Mouse (Mus musculus): ENCODE measurements around the gene Dcdc2b.

The Dcdc2b gene

GRCm38 (mm10) chr4:129614093-129614492, at the start of gene Dcdc2b:
Gene Dcdc2b, minus strand, starts transcription at chr4:129614257.
- DNase-seq (ENCODE audit: extremely low read depth, insufficient read length, low spot score): no peak

GRCm38 (mm10) chr4:129662255-129662813, 48.3 kb upstream of the Dcdc2b start:
- no peak for DNase-seq (ENCODE audit: extremely low read depth, insufficient read length, low spot score)

GRCm38 (mm10) chr4:129661584-129661983, 47.5 kb upstream of the Dcdc2b start:
- DNase-seq (ENCODE audit: extremely low read depth, insufficient read length, low spot score): no peak

GRCm38 (mm10) chr4:129654770-129655169, 40.7 kb upstream of the Dcdc2b start:
- no peak for DNase-seq (ENCODE audit: extremely low read depth, insufficient read length, low spot score)

- no peak for DNase-seq (ENCODE audit: extremely low read depth, insufficient read length, low spot score)
Observed at GRCm38 (mm10) chr4:129650359-129650758, 36.3 kb upstream of the Dcdc2b start.

- no peak for DNase-seq (ENCODE audit: extremely low read depth, insufficient read length, low spot score)
Observed at GRCm38 (mm10) chr4:129648656-129649055, 34.6 kb upstream of the Dcdc2b start.

- no peak for DNase-seq (ENCODE audit: extremely low read depth, insufficient read length, low spot score)
Observed at GRCm38 (mm10) chr4:129645204-129645603, 31.1 kb upstream of the Dcdc2b start.

- DNase-seq (ENCODE audit: extremely low read depth, insufficient read length, low spot score): no peak
Observed at GRCm38 (mm10) chr4:129641756-129642155, 27.7 kb upstream of the Dcdc2b start.

GRCm38 (mm10) chr4:129640638-129641467, 26.8 kb upstream of the Dcdc2b start, which contains the start of gene Txlna:
Gene Txlna, minus strand, starts transcription at chr4:129641065.
- peak; percentile 96 for DNase-seq (ENCODE audit: extremely low read depth, insufficient read length, low spot score)

GRCm38 (mm10) chr4:129640101-129640637, 26.1 kb upstream of the Dcdc2b start:
- DNase-seq (ENCODE audit: extremely low read depth, insufficient read length, low spot score): no peak

GRCm38 (mm10) chr4:129639221-129639620, 25.2 kb upstream of the Dcdc2b start:
- no peak for DNase-seq (ENCODE audit: extremely low read depth, insufficient read length, low spot score)

- DNase-seq (ENCODE audit: extremely low read depth, insufficient read length, low spot score): no peak
Observed at GRCm38 (mm10) chr4:129633852-129634251, 19.8 kb upstream of the Dcdc2b start.

- DNase-seq (ENCODE audit: extremely low read depth, insufficient read length, low spot score): no peak
Observed at GRCm38 (mm10) chr4:129631867-129632266, 17.8 kb upstream of the Dcdc2b start.

GRCm38 (mm10) chr4:129630944-129631343, 16.9 kb upstream of the Dcdc2b start:
- DNase-seq (ENCODE audit: extremely low read depth, insufficient read length, low spot score): no peak

GRCm38 (mm10) chr4:129626035-129626434, 12.0 kb upstream of the Dcdc2b start:
- DNase-seq (ENCODE audit: extremely low read depth, insufficient read length, low spot score): no peak

- no peak for DNase-seq (ENCODE audit: extremely low read depth, insufficient read length, low spot score)
Observed at GRCm38 (mm10) chr4:129625496-129625895, 11.4 kb upstream of the Dcdc2b start.

- DNase-seq (ENCODE audit: extremely low read depth, insufficient read length, low spot score): no peak
Observed at GRCm38 (mm10) chr4:129625029-129625370, 10.9 kb upstream of the Dcdc2b start.

GRCm38 (mm10) chr4:129624281-129625028, 10.4 kb upstream of the Dcdc2b start:
- peak; percentile 86 for DNase-seq (ENCODE audit: extremely low read depth, insufficient read length, low spot score)

GRCm38 (mm10) chr4:129623681-129624091, 9.6 kb upstream of the Dcdc2b start, which contains the start of gene Ccdc28b:
Gene Ccdc28b, minus strand, starts transcription at chr4:129623947.
- DNase-seq (ENCODE audit: extremely low read depth, insufficient read length, low spot score): peak; percentile 39

- no peak for DNase-seq (ENCODE audit: extremely low read depth, insufficient read length, low spot score)
Observed at GRCm38 (mm10) chr4:129622803-129623535, 8.9 kb upstream of the Dcdc2b start.
